8 mouse cellular contexts compared by ENCODE assay signal in genomic region chr16:30065077-30065476, GRCm38 (mm10). TPM values are rescaled to one million over a fixed set of nuclear protein-coding genes. Genes with fewer than 3 reads are reported as not detected.
DNase-seq lines count a peak whose midpoint lies in the region; ATAC-seq and TF ChIP-seq lines count a peak whose summit lies in the region.

No protein-coding gene starts in this region.

- peaks cover 64% of the 10 kb centered on the region for H3K4me1 ChIP-seq in embryonic facial prominence, embryonic 13.5 days
- H3K4me1 ChIP-seq in kidney, embryonic 15.5 days, result peaks cover 62% of the 10 kb centered on the region
- peaks cover 18% of the 10 kb centered on the region for H3K4me1 ChIP-seq in liver, adult 2 months (ENCODE audit: control insufficient read depth, insufficient read depth, low read length)
- peaks cover 42% of the 10 kb centered on the region for H3K4me1 ChIP-seq in stomach, embryonic 16.5 days (ENCODE audit: control insufficient read depth, insufficient read depth, low read length)

- H3K9me3 ChIP-seq in embryonic facial prominence, embryonic 13.5 days, result no peaks in the 10 kb centered on the region
- H3K9me3 ChIP-seq in kidney, embryonic 15.5 days (replicated peaks), result no peaks in the 10 kb centered on the region
- H3K9me3 ChIP-seq in stomach, embryonic 16.5 days (replicated peaks; ENCODE audit: control insufficient read depth, low read length), result no peaks in the 10 kb centered on the region

- peak; percentile 49; the same call in 1 of the 2 replicates for ATAC-seq in embryonic facial prominence, embryonic 13.5 days (ENCODE audit: insufficient number of reproducible peaks, insufficient read depth, low FRiP score, low TSS enrichment, low read depth)
- ATAC-seq in kidney, embryonic 15.5 days (replicated peaks; ENCODE audit: low FRiP score), result peak; percentile 54
- ATAC-seq in stomach, embryonic 16.5 days (ENCODE audit: insufficient read depth, low FRiP score), result peak; percentile 65

- peak overlapping the region; percentile 95 for H3K4me2 ChIP-seq in embryonic facial prominence, embryonic 13.5 days
- H3K4me2 ChIP-seq in kidney, embryonic 15.5 days, result peak overlapping the region; percentile 91
- peak overlapping the region; percentile 99 for H3K4me2 ChIP-seq in myocyte (ENCODE audit: low read depth)
- H3K4me2 ChIP-seq in stomach, embryonic 16.5 days (ENCODE audit: low read depth, low read length), result peak overlapping the region; percentile 94

- 0 out of 2 replicates have a peak overlapping the region, but pooled peaks have one; percentile 78 for H3K9ac ChIP-seq in embryonic facial prominence, embryonic 13.5 days
- peak overlapping the region; percentile 59 for H3K9ac ChIP-seq in kidney, embryonic 15.5 days
- no peak overlapping the region for H3K9ac ChIP-seq in liver, adult 2 months (ENCODE audit: low read depth, low read length)
- H3K9ac ChIP-seq in stomach, embryonic 16.5 days (ENCODE audit: low read length), result peak overlapping the region; percentile 93; the same call in 1 of the 2 replicates

- DNase-seq in layer of hippocampus, adult 11-12 months (ENCODE audit: low spot score), result peak; percentile 88
- no peak for DNase-seq in layer of hippocampus, adult 9-10 months (ENCODE audit: low spot score)
- peak; percentile 98 for DNase-seq in heart, adult 8-10 months (ENCODE audit: low spot score)
- peak; percentile 94 for DNase-seq in liver, adult 2 months (ENCODE audit: extremely low read depth, low read depth, low spot score)

- H3K27ac ChIP-seq in embryonic facial prominence, embryonic 13.5 days, result peak overlapping the region; percentile 90
- peak overlapping the region; percentile 98 for H3K27ac ChIP-seq in kidney, embryonic 15.5 days
- peak overlapping the region; percentile 81; the same call in 1 of the 2 replicates for H3K27ac ChIP-seq in liver, adult 2 months (replicated peaks; ENCODE audit: insufficient read depth, low read depth, low read length)
- peak overlapping the region; percentile 99 for H3K27ac ChIP-seq in stomach, embryonic 16.5 days (ENCODE audit: low read length)

- H3K79me2 ChIP-seq in liver, adult 2 months (ENCODE audit: control insufficient read depth, insufficient read depth, low read length), result no peaks in the 10 kb centered on the region
- H3K79me2 ChIP-seq in myocyte (ENCODE audit: control insufficient read depth, insufficient read depth), result peaks cover 29% of the 10 kb centered on the region

- no peaks in the 10 kb centered on the region for H3K36me3 ChIP-seq in embryonic facial prominence, embryonic 13.5 days
- no peaks in the 10 kb centered on the region for H3K36me3 ChIP-seq in kidney, embryonic 15.5 days
- no peaks in the 10 kb centered on the region for H3K36me3 ChIP-seq in liver, adult 2 months (ENCODE audit: control insufficient read depth, insufficient read depth, low read length)
- no peaks in the 10 kb centered on the region for H3K36me3 ChIP-seq in myocyte (ENCODE audit: control insufficient read depth, insufficient read depth)
- H3K36me3 ChIP-seq in stomach, embryonic 16.5 days (ENCODE audit: control insufficient read depth, insufficient read depth, low read length), result no peaks in the 10 kb centered on the region

- under 1% methylated on average over 21 of the region's 21 CpGs for WGBS in embryonic facial prominence, embryonic 13.5 days
- 0% methylated on average over 21 of the region's 21 CpGs for whole genome bisulfite sequencing in kidney, embryonic 15.5 days
- under 1% methylated on average over 21 of the region's 21 CpGs for WGBS in liver, adult 2 months
- WGBS in stomach, embryonic 16.5 days, result under 1% methylated on average over 21 of the region's 21 CpGs

- no peaks in the 10 kb centered on the region for H3K27me3 ChIP-seq in embryonic facial prominence, embryonic 13.5 days
- H3K27me3 ChIP-seq in kidney, embryonic 15.5 days, result no peaks in the 10 kb centered on the region
- no peaks in the 10 kb centered on the region for H3K27me3 ChIP-seq in liver, adult 2 months (ENCODE audit: control insufficient read depth, insufficient read depth, low read length)
- H3K27me3 ChIP-seq in myocyte (ENCODE audit: control insufficient read depth, insufficient read depth, insufficient read length), result no peaks in the 10 kb centered on the region
- H3K27me3 ChIP-seq in stomach, embryonic 16.5 days (ENCODE audit: control insufficient read depth, insufficient read depth, low read length), result no peaks in the 10 kb centered on the region

- H3K4me3 ChIP-seq in embryonic facial prominence, embryonic 13.5 days, result peak overlapping the region; percentile 69
- H3K4me3 ChIP-seq in kidney, embryonic 15.5 days (replicated peaks), result peak overlapping the region; percentile 57
- peak overlapping the region; percentile 84; the same call in 1 of the 2 replicates for H3K4me3 ChIP-seq in liver, adult 2 months (ENCODE audit: insufficient read depth, low read depth, low read length)
- peak overlapping the region; percentile 99 for H3K4me3 ChIP-seq in myocyte
- H3K4me3 ChIP-seq in stomach, embryonic 16.5 days (replicated peaks; ENCODE audit: low read length), result peak overlapping the region; percentile 71

- TF ChIP-seq CTCF in liver, adult 2 months (IDR thresholded peaks at IDR 0.05; ENCODE audit: low read depth, low read length), result no peak

- peak; percentile 93 for TF ChIP-seq POLR2A in liver, adult 2 months (IDR thresholded peaks at IDR 0.05; ENCODE audit: extremely low read depth, insufficient read depth, low read length)
- peak; percentile 92 for TF ChIP-seq POLR2A in myocyte (IDR thresholded peaks at IDR 0.05; ENCODE audit: insufficient read length, low read depth)

- H3ac ChIP-seq in myocyte (ENCODE audit: control insufficient read depth, insufficient read length), result no peak overlapping the region

TF ChIP-seq in myocyte, 11 proteins besides CTCF, POLR2A, EP300 and RAD21:
- no peak for TF ChIP-seq MAX (IDR thresholded peaks at IDR 0.05; ENCODE audit: low read depth)
- TF ChIP-seq USF1 (IDR thresholded peaks at IDR 0.05; ENCODE audit: low read depth), result no peak
- no peak for TF ChIP-seq SRF (IDR thresholded peaks at IDR 0.05; ENCODE audit: control insufficient read depth, insufficient read length, low read depth)
- no peak for TF ChIP-seq TCF3 (IDR thresholded peaks at IDR 0.05; ENCODE audit: insufficient read length, low read depth)
- TF ChIP-seq CEBPB (IDR thresholded peaks at IDR 0.05; ENCODE audit: insufficient read depth, poor library complexity, severe bottlenecking), result no peak
- peak; percentile 96 for TF ChIP-seq POLR2AphosphoS2 (IDR thresholded peaks at IDR 0.05; ENCODE audit: insufficient read length, low read depth)
- peak; percentile 63 for TF ChIP-seq REST (IDR thresholded peaks at IDR 0.05; ENCODE audit: insufficient read depth, insufficient read length)
- no peak for TF ChIP-seq MYOG (IDR thresholded peaks at IDR 0.05; ENCODE audit: control insufficient read depth in 1 of 3, insufficient read depth in 1 of 3, insufficient read length in 2 of 3, low read depth in 2 of 3)
- no peak for TF ChIP-seq E2F4 (IDR thresholded peaks at IDR 0.05; ENCODE audit: insufficient read depth)
- TF ChIP-seq MYOD1 (IDR thresholded peaks at IDR 0.05; ENCODE audit: control insufficient read depth in 1 of 3, insufficient read length in 2 of 3, low read depth in 2 of 3), result no peak
- no peak for TF ChIP-seq TCF12 (IDR thresholded peaks at IDR 0.05; ENCODE audit: insufficient read depth, poor library complexity, severe bottlenecking)
TF ChIP-seq in myocyte: peak in this region for 2.

RNA-seq across cellular contexts. Expression of gene Hes1, which starts 0.9 kb away (rescaled TPM):
- 42.9 and 44.3 TPM in 2 replicates for polyA plus RNA-seq in embryonic facial prominence, embryonic 13.5 days (2015; fragmentation: Nextera tagmentation; extraction: Ambion mirVana)
- total RNA-seq in heart, adult 8-10 months (2022), result 10 to 100 TPM; 17.9 to 29.6 (median 23.7) TPM
- 57.4 and 63.3 TPM in 2 replicates for polyA plus RNA-seq in kidney, embryonic 15.5 days (2015; fragmentation: Nextera tagmentation; extraction: Ambion mirVana)
- total RNA-seq in liver, adult 2 months (2014; rRNA removed), result 2.8 and 5.8 TPM in 2 replicates
- polyA plus RNA-seq in liver, adult 2 months (2012; rRNA removed), result 26.9 and 28.5 TPM in 2 replicates
- 35.8 TPM for polyA plus RNA-seq in myocyte (2012; fragmentation: generic; extraction: Trizol)
- polyA plus RNA-seq in stomach, embryonic 16.5 days (2015; fragmentation: Nextera tagmentation; extraction: Ambion mirVana), result 34.4 and 38.5 TPM in 2 replicates
